Mouse (Mus musculus) midbrain, embryonic 11.5 days (tissue): ENCODE data around the gene Filip1. TPM values are rescaled to one million over a fixed set of nuclear protein-coding genes. Genes with fewer than 3 reads are reported as not detected.

ENCODE experiments used
- ATAC-seq: fragments of 200-750 bp; cut with Nextera tagmentation; 2 replicates; pipeline ENCODE4 v1.8.0; 2017; ENCODE audit warnings: moderate TSS enrichment, moderate library complexity; ENCODE audit not compliant: low FRiP score
- DNase-seq: peaks from one replicate; pipeline ENCODE4 v3.0.0; 2015; ENCODE audit warnings: low spot score; ENCODE audit errors: missing footprints
- H3K27ac ChIP-seq: fragments of 300-500 bp; sonication (generic); 2 replicates; pipeline ENCODE4 v1.5.1; 2014; ENCODE audit warnings: low read depth, low read length
- H3K27me3 ChIP-seq: fragments of 300-500 bp; sonication (generic); 2 replicates; pipeline ENCODE4 v1.6.1; 2014; ENCODE audit warnings: mild to moderate bottlenecking, low read length, moderate library complexity, mixed read lengths; ENCODE audit not compliant: control insufficient read depth, insufficient read depth
- H3K36me3 ChIP-seq: fragments of 300-500 bp; sonication (generic); 2 replicates; pipeline ENCODE4 v1.6.1; 2014; ENCODE audit warnings: mild to moderate bottlenecking, low read length, moderate library complexity, mixed read lengths; ENCODE audit not compliant: control insufficient read depth, insufficient read depth
- H3K4me1 ChIP-seq: fragments of 300-500 bp; sonication (generic); 2 replicates; pipeline ENCODE4 v1.6.1; 2014; ENCODE audit warnings: low read length; ENCODE audit not compliant: control insufficient read depth, insufficient read depth
- H3K4me2 ChIP-seq: fragments of 300-500 bp; sonication (generic); 2 replicates; pipeline ENCODE4 v1.6.1; 2014; ENCODE audit warnings: mild to moderate bottlenecking, moderate library complexity
- H3K4me3 ChIP-seq: fragments of 300-500 bp; sonication (generic); 2 replicates; pipeline ENCODE4 v1.5.1; 2014; ENCODE audit warnings: low read depth, low read length
- H3K9ac ChIP-seq: fragments of 300-500 bp; sonication (generic); 2 replicates; pipeline ENCODE4 v1.6.1; 2014; ENCODE audit warnings: low read length
- H3K9me3 ChIP-seq: fragments of 300-500 bp; sonication (generic); 2 replicates; pipeline ENCODE4 v1.6.1; 2016; ENCODE audit warnings: low read length; ENCODE audit not compliant: control insufficient read depth
- WGBS: fragments of 180-500 bp; shearing (Covaris S2); extraction: QIAGEN DNeasy Blood & Tissue Kit; methylation state at CpG from one replicate; pipeline ENCODE4 v1.1.7; 2014; 5-methylcytosine and 5-hydroxymethylcytosine counted together
- polyA plus RNA-seq: library from polyadenylated mRNA; unstranded; fragments of >200 nt; fragmentation: Nextera tagmentation; extraction: Ambion mirVana; gene quantifications from 2 replicates; pipeline ENCODE4 v1.2.1, GENCODE M21; 2014

Filip1 gene
- polyA plus RNA-seq, 1 experiment from 2014 or later = 11.6 TPM

DNA sequence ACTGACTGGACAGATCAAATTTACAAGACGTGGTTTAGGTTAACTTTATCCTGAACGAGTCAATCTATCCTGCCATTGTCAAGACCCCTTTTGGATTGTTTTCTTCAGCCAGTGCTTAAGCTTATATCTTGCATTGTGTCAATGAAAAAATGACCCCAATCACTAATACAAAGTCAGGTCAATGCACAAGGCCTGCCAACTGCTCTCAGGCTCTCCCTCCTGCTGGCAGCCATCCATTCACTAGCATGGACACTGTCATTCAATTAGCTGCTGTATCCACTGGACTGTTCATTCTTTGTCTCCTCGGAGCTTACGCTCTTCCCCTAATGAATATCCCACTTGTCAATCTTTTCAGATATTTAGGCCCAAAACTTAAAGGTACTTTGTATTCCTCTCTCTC lies 189.2 kb downstream of the Filip1 start:
- H3K4me3 ChIP-seq = no peak overlapping the region
- DNase-seq (peak; percentile 87), ATAC-seq (peak; percentile 84)
- no peaks in the 10 kb centered on the region for H3K27me3 ChIP-seq
- H3K9ac ChIP-seq = no peak overlapping the region
- no peak overlapping the region for H3K4me2 ChIP-seq
- no peak overlapping the region; the same call in 1 of the 2 replicates for H3K27ac ChIP-seq
- WGBS = 12% methylated on average over 4 of the region's 4 CpGs
- H3K36me3 ChIP-seq = peaks cover 13% of the 10 kb centered on the region
- H3K4me1 ChIP-seq = peaks cover 7% of the 10 kb centered on the region
- no peaks in the 10 kb centered on the region; the same call in none of the 2 replicates for H3K9me3 ChIP-seq

DNA sequence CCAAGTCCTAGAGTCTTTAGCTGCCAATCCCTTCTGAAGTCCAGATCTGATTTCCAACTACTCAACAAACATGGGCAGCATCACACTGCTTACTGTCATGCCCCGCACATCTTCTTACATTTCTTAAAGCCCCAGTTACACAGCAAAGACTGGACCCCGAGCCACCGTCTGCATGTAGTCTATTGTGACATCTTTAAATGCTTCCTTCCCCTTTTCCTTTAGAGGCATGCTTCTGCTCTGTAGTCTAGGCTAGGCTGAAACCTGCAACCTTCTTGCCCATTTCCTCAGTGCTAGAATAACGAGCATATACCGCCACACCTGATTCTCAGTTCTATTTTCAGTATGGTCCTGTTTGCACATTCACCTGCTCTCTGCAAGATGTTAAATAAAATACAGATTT lies 196.2 kb downstream of the Filip1 start:
- ATAC-seq (no peak), DNase-seq (no peak)
- no peaks in the 10 kb centered on the region for H3K27me3 ChIP-seq
- H3K4me2 ChIP-seq = no peak overlapping the region
- 94% methylated on average over 5 of the region's 5 CpGs for WGBS
- H3K9me3 ChIP-seq = no peaks in the 10 kb centered on the region; the same call in none of the 2 replicates
- H3K4me1 ChIP-seq = no peaks in the 10 kb centered on the region
- H3K27ac ChIP-seq = no peak overlapping the region
- H3K4me3 ChIP-seq = no peak overlapping the region
- no peak overlapping the region for H3K9ac ChIP-seq
- peaks cover 21% of the 10 kb centered on the region for H3K36me3 ChIP-seq

DNA sequence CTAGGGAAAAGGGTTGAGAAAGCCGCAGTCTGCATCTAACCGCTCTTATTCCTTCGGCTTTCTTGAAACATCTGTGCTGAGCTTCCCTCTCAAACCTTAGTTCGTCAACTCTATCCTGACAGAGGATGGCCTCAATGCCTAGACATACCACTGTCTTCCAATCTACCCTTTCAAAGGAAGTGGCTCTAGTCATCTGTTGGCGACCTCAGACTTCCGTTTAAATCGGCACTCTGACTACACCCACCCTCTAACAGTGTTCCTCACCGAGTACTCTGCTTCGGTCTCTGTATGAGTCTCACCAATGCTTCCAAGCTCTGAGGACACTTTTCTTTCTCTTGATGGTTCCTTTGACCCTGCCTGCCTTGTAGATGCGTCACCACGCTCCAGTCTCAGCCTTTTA lies 196.6 kb downstream of the Filip1 start:
- DNase-seq (no peak), ATAC-seq (no peak)
- H3K4me2 ChIP-seq = no peak overlapping the region
- H3K36me3 ChIP-seq = peaks cover 21% of the 10 kb centered on the region
- no peak overlapping the region for H3K4me3 ChIP-seq
- H3K27me3 ChIP-seq = no peaks in the 10 kb centered on the region
- H3K4me1 ChIP-seq = no peaks in the 10 kb centered on the region
- no peaks in the 10 kb centered on the region; the same call in none of the 2 replicates for H3K9me3 ChIP-seq
- 91% methylated on average over 11 of the region's 11 CpGs for WGBS
- no peak overlapping the region for H3K9ac ChIP-seq
- H3K27ac ChIP-seq = no peak overlapping the region

DNA sequence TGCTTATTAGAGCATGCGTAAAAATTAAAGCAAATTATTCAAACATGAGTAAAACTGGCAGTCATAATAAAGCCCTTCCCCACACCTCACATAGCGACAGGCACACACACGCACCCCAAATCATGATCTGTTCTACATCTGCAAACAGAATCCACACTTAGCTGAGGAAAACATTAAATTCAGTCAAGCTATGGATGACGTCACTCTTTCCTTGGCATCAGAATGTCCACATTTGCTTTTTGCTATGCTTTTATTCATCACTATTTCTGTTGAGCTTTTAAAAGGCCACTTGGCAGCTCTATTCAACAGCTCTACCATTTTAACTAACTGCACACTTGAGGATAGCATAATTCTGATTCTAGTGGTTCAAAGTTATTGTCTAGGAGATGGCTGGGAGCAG lies 198.1 kb downstream of the Filip1 start:
- H3K27me3 ChIP-seq = no peaks in the 10 kb centered on the region
- no peaks in the 10 kb centered on the region for H3K4me1 ChIP-seq
- no peak overlapping the region for H3K9ac ChIP-seq
- no peaks in the 10 kb centered on the region; the same call in none of the 2 replicates for H3K9me3 ChIP-seq
- H3K4me3 ChIP-seq = no peak overlapping the region
- 95% methylated on average over 4 of the region's 4 CpGs for WGBS
- H3K36me3 ChIP-seq = peaks cover 16% of the 10 kb centered on the region
- H3K4me2 ChIP-seq = no peak overlapping the region
- no peak overlapping the region for H3K27ac ChIP-seq
- DNase-seq (peak; percentile 72), ATAC-seq (no peak)

DNA sequence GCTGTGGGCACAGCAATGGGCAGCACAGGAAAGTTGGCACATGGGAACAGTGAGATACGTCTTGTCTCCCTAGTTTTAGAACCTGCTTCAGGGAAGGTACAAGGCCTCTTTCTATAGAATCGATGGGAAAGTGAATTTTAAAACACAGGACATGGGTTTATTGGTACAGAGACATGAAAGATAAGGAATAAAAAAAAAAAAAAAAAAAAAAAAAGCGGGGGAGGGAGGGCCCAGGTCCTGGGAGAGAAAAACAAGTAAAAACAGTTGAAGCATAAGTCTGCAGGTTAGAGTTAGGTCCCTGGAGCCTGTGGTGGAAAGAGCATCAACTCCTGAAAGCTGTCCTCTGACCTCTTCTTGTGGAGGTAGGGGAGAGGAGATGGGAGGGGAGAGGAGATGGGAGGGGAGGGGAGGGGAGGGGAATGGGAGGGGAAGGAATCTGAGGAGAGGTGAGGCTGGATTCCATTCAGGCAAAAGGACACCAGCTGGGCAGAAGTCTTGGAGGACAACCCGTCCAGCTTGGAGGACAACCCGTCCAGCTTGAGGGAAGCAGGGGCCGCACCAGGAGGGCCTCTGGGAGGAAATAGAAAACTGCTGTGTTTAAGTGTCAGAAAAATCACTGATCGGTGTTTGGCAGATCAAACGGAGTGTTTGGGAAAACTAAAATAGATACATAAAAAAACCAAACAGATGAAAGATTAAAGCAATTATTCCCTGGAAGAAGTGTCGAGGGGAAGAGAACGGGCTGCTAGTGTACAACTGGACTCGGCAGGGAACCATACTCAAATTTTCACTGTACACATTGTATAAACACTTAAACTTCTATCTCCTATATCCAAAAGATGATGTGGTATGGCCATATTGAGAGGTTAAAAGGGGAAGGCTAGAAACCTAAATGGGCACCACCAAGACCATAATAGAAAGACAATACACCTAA lies 201.4 kb downstream of the Filip1 start:
- no peak overlapping the region for H3K27ac ChIP-seq
- no peaks in the 10 kb centered on the region for H3K27me3 ChIP-seq
- H3K4me1 ChIP-seq = no peaks in the 10 kb centered on the region
- ATAC-seq = no peak
- no peak overlapping the region for H3K4me2 ChIP-seq
- H3K9ac ChIP-seq = no peak overlapping the region
- DNase-seq = no peak
- WGBS = 82% methylated on average over 10 of the region's 11 CpGs
- no peak overlapping the region for H3K4me3 ChIP-seq
- no peaks in the 10 kb centered on the region for H3K36me3 ChIP-seq
- no peaks in the 10 kb centered on the region for H3K9me3 ChIP-seq

DNA sequence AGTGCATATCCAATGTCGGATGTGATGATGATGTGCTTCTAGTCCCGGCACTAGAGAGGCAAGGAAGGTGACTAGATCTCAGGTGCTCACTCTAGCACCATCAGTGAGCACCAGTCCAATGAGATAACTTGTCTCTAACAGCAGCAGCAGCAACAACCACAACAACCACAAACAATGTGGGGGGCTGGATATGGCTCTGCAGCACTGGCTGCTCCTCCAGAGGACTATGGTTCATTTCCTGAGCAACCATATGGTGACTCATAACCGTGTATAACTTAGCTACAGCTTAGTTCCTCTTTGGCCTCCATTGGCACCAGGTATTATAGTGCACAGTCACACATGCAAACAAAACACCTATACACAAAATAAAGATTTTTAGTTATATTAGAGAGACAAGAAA lies 202.1 kb downstream of the Filip1 start:
- Histone ChIP-seq H3K4me2 (no peak overlapping the region), H3K4me1 (no peaks in the 10 kb centered on the region), H3K27ac (no peak overlapping the region), H3K36me3 (no peaks in the 10 kb centered on the region), H3K27me3 (no peaks in the 10 kb centered on the region), H3K4me3 (no peak overlapping the region), H3K9ac (no peak overlapping the region), H3K9me3 (no peaks in the 10 kb centered on the region)
- DNase-seq (no peak), ATAC-seq (no peak)
- 88% methylated on average over 3 of the region's 3 CpGs for WGBS

DNA sequence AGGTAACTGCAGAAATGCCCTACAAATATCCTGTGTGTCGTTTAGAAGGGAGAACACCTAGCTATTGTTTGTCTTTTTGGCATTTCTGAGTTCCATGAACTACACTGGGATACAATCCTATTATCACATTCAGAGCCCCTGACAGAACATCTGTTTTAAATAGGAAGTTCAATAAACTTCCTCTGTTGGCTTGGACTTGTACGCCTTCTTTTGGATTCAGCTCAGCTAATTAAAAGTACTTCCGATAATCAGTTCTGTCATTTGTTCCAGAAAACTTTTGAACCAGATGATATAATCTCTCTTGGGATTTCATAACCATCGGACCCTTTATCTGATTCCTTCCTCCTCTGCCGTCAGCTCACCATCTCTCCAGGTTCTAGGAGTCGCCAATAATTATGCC lies 203.2 kb downstream of the Filip1 start:
- WGBS = 80% methylated on average over 6 of the region's 6 CpGs
- Histone ChIP-seq H3K9me3 (no peaks in the 10 kb centered on the region), H3K4me2 (no peak overlapping the region), H3K9ac (no peak overlapping the region), H3K4me3 (no peak overlapping the region), H3K4me1 (no peaks in the 10 kb centered on the region), H3K36me3 (no peaks in the 10 kb centered on the region), H3K27me3 (no peaks in the 10 kb centered on the region), H3K27ac (no peak overlapping the region)
- DNase-seq = no peak
- no peak for ATAC-seq

DNA sequence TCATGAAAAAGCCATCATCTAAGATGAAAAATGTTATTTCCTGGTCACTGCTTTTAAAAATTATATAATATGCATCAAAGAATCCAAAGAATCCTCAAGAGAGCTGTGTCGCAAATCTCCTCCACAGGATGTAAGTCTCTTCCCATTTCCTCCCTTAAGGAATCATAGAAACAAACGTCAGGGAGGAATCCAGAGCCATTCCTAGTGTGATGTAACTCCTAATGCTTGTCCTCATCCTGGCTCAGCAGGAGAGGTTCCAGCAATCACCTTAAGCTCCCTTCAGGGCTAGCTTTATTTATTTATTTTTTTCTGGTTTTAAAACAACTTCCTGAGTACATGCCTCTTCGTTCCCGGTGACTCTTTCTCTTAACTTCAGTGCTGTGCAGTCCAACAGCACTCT lies 205.5 kb downstream of the Filip1 start:
- H3K4me2 ChIP-seq = no peak overlapping the region
- H3K27me3 ChIP-seq = no peaks in the 10 kb centered on the region
- no peak overlapping the region for H3K9ac ChIP-seq
- no peaks in the 10 kb centered on the region for H3K36me3 ChIP-seq
- no peaks in the 10 kb centered on the region for H3K4me1 ChIP-seq
- DNase-seq (no peak), ATAC-seq (no peak)
- H3K4me3 ChIP-seq = no peak overlapping the region
- WGBS = 63% methylated on average over 4 of the region's 4 CpGs
- H3K9me3 ChIP-seq = no peaks in the 10 kb centered on the region
- no peak overlapping the region for H3K27ac ChIP-seq

DNA sequence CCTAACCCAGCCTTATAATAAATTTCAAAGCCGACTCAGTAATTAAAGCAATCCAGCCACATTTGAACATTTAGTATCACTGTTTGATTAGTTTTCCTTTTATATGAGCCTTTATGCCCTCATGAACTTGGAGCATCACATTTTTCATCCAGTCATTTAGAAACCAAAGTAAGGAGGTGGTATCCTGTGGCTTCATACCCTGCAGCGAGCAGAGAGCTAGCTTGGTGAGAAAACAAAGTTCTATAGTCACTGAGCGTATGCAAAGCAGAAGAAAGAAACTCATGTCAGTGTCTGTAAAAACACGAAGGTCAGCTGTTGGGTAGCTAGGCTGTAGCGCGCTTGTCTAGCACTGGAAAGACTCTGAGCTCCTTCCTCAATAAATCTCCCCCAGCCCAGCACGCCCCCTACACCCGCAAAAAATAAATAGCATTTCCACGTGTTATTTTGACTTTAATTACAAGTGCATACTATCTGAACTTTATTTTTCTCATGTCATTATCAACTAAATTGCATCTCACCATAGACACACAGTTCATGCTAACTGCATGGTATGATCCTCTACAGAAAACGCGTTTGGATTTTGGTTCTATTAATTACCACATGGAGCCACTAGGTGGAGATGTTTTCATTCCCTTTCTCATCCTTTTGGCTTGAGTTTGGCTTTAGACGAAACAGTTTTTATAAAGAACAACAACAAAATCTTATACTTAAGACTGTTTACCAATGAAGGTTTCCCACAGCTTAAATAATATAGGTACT lies 206.2 kb downstream of the Filip1 start:
- H3K27ac ChIP-seq = no peak overlapping the region
- 49% methylated on average over 12 of the region's 12 CpGs for WGBS
- no peak overlapping the region for H3K4me2 ChIP-seq
- H3K36me3 ChIP-seq = no peaks in the 10 kb centered on the region
- DNase-seq (peak; percentile 93), ATAC-seq (peak; percentile 54; the same call in 1 of the 2 replicates)
- H3K4me3 ChIP-seq = no peak overlapping the region
- no peaks in the 10 kb centered on the region for H3K27me3 ChIP-seq
- H3K9me3 ChIP-seq = no peaks in the 10 kb centered on the region
- no peak overlapping the region for H3K9ac ChIP-seq
- H3K4me1 ChIP-seq = no peaks in the 10 kb centered on the region
